Mouse (Mus musculus) adrenal gland (tissue): ENCODE results near the gene Nat8f6.

Source experiments
- microRNA-seq, 2 experiments: library from miRNA; unstranded; fragments of <30 nt; microRNA quantifications; one replicate each; pipeline ENCODE4; 2019

The Nat8f6 gene

Small RNA genes within 50 kb of the gene (microRNA-seq; reads per million reads assigned to microRNA genes)
- gene Mir6375 = 0 reads per million in 2 experiments
